Mouse (Mus musculus) heart, embryonic 11.5 days (tissue): ENCODE measurements around the gene Dnase2a. TPM values are rescaled to one million over a fixed set of nuclear protein-coding genes. Genes with fewer than 3 reads are reported as not detected.

Source experiments
- ATAC-seq: fragments of 200-750 bp; cut with Nextera tagmentation; replicated peaks from 2 replicates; pipeline ENCODE4 v1.8.0; 2017; ENCODE audit warnings: moderate library complexity; ENCODE audit not compliant: insufficient number of reproducible peaks, low FRiP score, low TSS enrichment
- H3K27ac ChIP-seq: fragments of 300-500 bp; sonication (generic); 2 replicates; pipeline ENCODE4 v1.5.1; 2014; ENCODE audit warnings: mild to moderate bottlenecking, low read depth, low read length
- H3K27me3 ChIP-seq: fragments of 300-500 bp; sonication (generic); 2 replicates; pipeline ENCODE4 v1.6.1; 2014; ENCODE audit warnings: mild to moderate bottlenecking, low read length, mixed read lengths; ENCODE audit not compliant: control insufficient read depth, insufficient read depth
- H3K36me3 ChIP-seq: fragments of 300-500 bp; sonication (generic); 2 replicates; pipeline ENCODE4 v1.6.1; 2014; ENCODE audit warnings: mild to moderate bottlenecking, low read length, moderate library complexity, mixed read lengths; ENCODE audit not compliant: control insufficient read depth, insufficient read depth
- H3K4me1 ChIP-seq: fragments of 300-500 bp; sonication (generic); 2 replicates; pipeline ENCODE4 v1.6.1; 2014; ENCODE audit warnings: low read length; ENCODE audit not compliant: control insufficient read depth, insufficient read depth
- H3K4me2 ChIP-seq: fragments of 300-500 bp; sonication (generic); 2 replicates; pipeline ENCODE4 v1.6.1; 2014; ENCODE audit warnings: mild to moderate bottlenecking, moderate library complexity
- H3K4me3 ChIP-seq: fragments of 300-500 bp; sonication (generic); 2 replicates; pipeline ENCODE4 v1.5.1; 2014; ENCODE audit warnings: low read depth, low read length
- H3K9ac ChIP-seq: fragments of 300-500 bp; sonication (generic); 2 replicates; pipeline ENCODE4 v1.6.1; 2014; ENCODE audit warnings: mild to moderate bottlenecking, low read depth, low read length, moderate library complexity
- H3K9me3 ChIP-seq: fragments of 300-500 bp; sonication (generic); replicated peaks from 2 replicates; pipeline ENCODE4 v1.6.1; 2016; ENCODE audit warnings: low read length; ENCODE audit not compliant: control insufficient read depth
- WGBS: fragments of 180-500 bp; shearing (Covaris S2); extraction: QIAGEN DNeasy Blood & Tissue Kit; methylation state at CpG from one replicate; pipeline ENCODE4 v1.1.7; 2014; ENCODE audit not compliant: insufficient replicate concordance; 5-methylcytosine and 5-hydroxymethylcytosine counted together
- polyA plus RNA-seq: library from polyadenylated mRNA; unstranded; fragments of >200 nt; fragmentation: Nextera tagmentation; extraction: Ambion mirVana; gene quantifications from 2 replicates; pipeline ENCODE4 v1.2.1, GENCODE M21; 2014

The Dnase2a gene
- polyA plus RNA-seq, 1 experiment from 2014 or later = 4.3 TPM

GRCm38 (mm10) chr8:84910551-84910950, 2.2 kb downstream of the Dnase2a start:
- WGBS = 79% methylated on average over 6 of the region's 6 CpGs
- Histone ChIP-seq H3K4me2 (no peak overlapping the region), H3K9me3 (no peaks in the 10 kb centered on the region), H3K27me3 (peaks cover 60% of the 10 kb centered on the region), H3K4me1 (peaks cover 9% of the 10 kb centered on the region), H3K36me3 (no peaks in the 10 kb centered on the region), H3K9ac (no peak overlapping the region), H3K4me3 (no peak overlapping the region), H3K27ac (no peak overlapping the region)
- ATAC-seq = no peak

- no peaks in the 10 kb centered on the region for H3K9me3 ChIP-seq
- H3K27ac ChIP-seq = no peak overlapping the region
- no peak overlapping the region for H3K9ac ChIP-seq
- H3K4me3 ChIP-seq = no peak overlapping the region
- ATAC-seq = no peak
- peaks cover 9% of the 10 kb centered on the region for H3K4me1 ChIP-seq
- H3K4me2 ChIP-seq = no peak overlapping the region
- peaks cover 70% of the 10 kb centered on the region for H3K27me3 ChIP-seq
- 78% methylated on average over 9 of the region's 9 CpGs for WGBS
- no peaks in the 10 kb centered on the region for H3K36me3 ChIP-seq
These were observed 3.5 kb downstream of the Dnase2a start for GRCm38 (mm10) chr8:84911854-84912253.

- no peak overlapping the region for H3K27ac ChIP-seq
- peaks cover 9% of the 10 kb centered on the region for H3K4me1 ChIP-seq
- no peaks in the 10 kb centered on the region for H3K9me3 ChIP-seq
- ATAC-seq = no peak
- peak overlapping the region; percentile 95 for H3K4me2 ChIP-seq
- WGBS = 22% methylated on average over 27 of the region's 27 CpGs
- H3K27me3 ChIP-seq = peaks cover 74% of the 10 kb centered on the region
- no peaks in the 10 kb centered on the region for H3K36me3 ChIP-seq
- H3K4me3 ChIP-seq = peak overlapping the region; percentile 49
- H3K9ac ChIP-seq = peak overlapping the region; percentile 50; the same call in 1 of the 2 replicates
These were observed 4.0 kb downstream of the Dnase2a start for GRCm38 (mm10) chr8:84912391-84912790.

GRCm38 (mm10) chr8:84912895-84913501, 4.6 kb downstream of the Dnase2a start:
- Histone ChIP-seq H3K4me1 (peaks cover 9% of the 10 kb centered on the region), H3K27ac (no peak overlapping the region), H3K4me2 (peak overlapping the region; percentile 95), H3K27me3 (peaks cover 80% of the 10 kb centered on the region), H3K4me3 (peak overlapping the region; percentile 49), H3K9me3 (no peaks in the 10 kb centered on the region), H3K36me3 (no peaks in the 10 kb centered on the region), H3K9ac (peak overlapping the region; percentile 50; the same call in 1 of the 2 replicates)
- ATAC-seq = 0 out of 2 replicates have a peak, but pooled peaks have one; percentile 46
- 1% methylated on average over 55 of the region's 55 CpGs for WGBS

- peaks cover 85% of the 10 kb centered on the region for H3K27me3 ChIP-seq
- no peaks in the 10 kb centered on the region for H3K36me3 ChIP-seq
- H3K27ac ChIP-seq = no peak overlapping the region
- 14% methylated on average over 9 of the region's 9 CpGs for WGBS
- peaks cover 9% of the 10 kb centered on the region for H3K4me1 ChIP-seq
- H3K4me2 ChIP-seq = peak overlapping the region; percentile 95
- peak overlapping the region; percentile 49 for H3K4me3 ChIP-seq
- 0 out of 2 replicates have a peak overlapping the region, but pooled peaks have one; percentile 50 for H3K9ac ChIP-seq
- H3K9me3 ChIP-seq = no peaks in the 10 kb centered on the region
- ATAC-seq = no peak
These were observed 5.1 kb downstream of the Dnase2a start for GRCm38 (mm10) chr8:84913502-84913900.

- 26% methylated on average over 4 of the region's 4 CpGs for WGBS
- H3K4me3 ChIP-seq = no peak overlapping the region
These were observed 5.6 kb downstream of the Dnase2a start for GRCm38 (mm10) chr8:84913960-84914359.

GRCm38 (mm10) chr8:84915269-84915668, 6.9 kb downstream of the Dnase2a start:
- Histone ChIP-seq H3K27ac (no peak overlapping the region), H3K36me3 (no peaks in the 10 kb centered on the region), H3K4me2 (no peak overlapping the region), H3K27me3 (peaks cover 86% of the 10 kb centered on the region), H3K9me3 (no peaks in the 10 kb centered on the region), H3K9ac (no peak overlapping the region), H3K4me1 (peaks cover 5% of the 10 kb centered on the region), H3K4me3 (no peak overlapping the region)
- 82% methylated on average over 8 of the region's 8 CpGs for WGBS
- no peak for ATAC-seq

More at GRCm38 (mm10) chr8:84913960-84914359, 5.6 kb downstream of the Dnase2a start:
- Histone ChIP-seq H3K27ac (no peak overlapping the region), H3K4me1 (peaks cover 5% of the 10 kb centered on the region), H3K36me3 (no peaks in the 10 kb centered on the region), H3K9ac (no peak overlapping the region), H3K4me2 (peak overlapping the region; percentile 95), H3K9me3 (no peaks in the 10 kb centered on the region), H3K27me3 (peaks cover 88% of the 10 kb centered on the region)
- no peak for ATAC-seq

GRCm38 (mm10) chr8:84917781-84918180, 9.4 kb downstream of the Dnase2a start:
- WGBS = 20% methylated on average over 20 of the region's 20 CpGs
- ATAC-seq = no peak
- Histone ChIP-seq H3K4me3 (no peak overlapping the region), H3K27ac (no peak overlapping the region), H3K36me3 (no peaks in the 10 kb centered on the region), H3K4me2 (no peak overlapping the region; the same call in 1 of the 2 replicates), H3K9ac (no peak overlapping the region), H3K9me3 (no peaks in the 10 kb centered on the region), H3K27me3 (peaks cover 64% of the 10 kb centered on the region), H3K4me1 (peaks cover under 1% of the 10 kb centered on the region)

GRCm38 (mm10) chr8:84918646-84919045, 10.3 kb downstream of the Dnase2a start:
- peaks cover 59% of the 10 kb centered on the region for H3K27me3 ChIP-seq
- 81% methylated on average over 15 of the region's 15 CpGs for WGBS
- no peak overlapping the region for H3K4me2 ChIP-seq
- no peaks in the 10 kb centered on the region for H3K9me3 ChIP-seq
- no peak overlapping the region for H3K27ac ChIP-seq
- H3K9ac ChIP-seq = no peak overlapping the region
- no peak for ATAC-seq
- H3K4me1 ChIP-seq = no peaks in the 10 kb centered on the region
- H3K36me3 ChIP-seq = no peaks in the 10 kb centered on the region
- no peak overlapping the region for H3K4me3 ChIP-seq
